Mouse (Mus musculus): ENCODE measurements around the gene Thbs2. TPM values are rescaled to one million over a fixed set of nuclear protein-coding genes. Genes with fewer than 3 reads are reported as not detected.

Thbs2 gene
- polyA plus RNA-seq, 1 experiment from 2014 or later: 3.1 TPM

DNA sequence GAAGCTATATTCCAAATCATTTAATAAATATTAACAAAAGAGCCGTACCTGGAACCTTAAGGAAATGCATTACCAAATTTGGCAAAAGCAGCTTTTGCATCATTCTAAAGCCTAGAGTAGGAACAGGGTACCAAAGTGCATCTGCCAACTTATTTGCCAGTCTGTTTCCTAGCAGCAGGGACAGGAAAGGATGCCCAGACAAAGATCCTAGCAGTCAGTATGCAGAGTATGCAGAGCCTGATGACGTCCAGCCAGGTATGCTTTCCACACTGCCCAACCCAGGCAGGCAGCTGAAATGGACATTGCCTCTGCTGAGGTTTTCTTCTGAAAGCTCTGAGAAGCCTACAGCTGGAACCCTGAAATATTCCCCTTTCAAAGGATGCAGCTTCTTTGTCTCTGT, 27.6 kb downstream of the Thbs2 start:
- H3K27ac ChIP-seq (ENCODE audit: low read depth, low read length): no peak overlapping the region
- H3K4me3 ChIP-seq (ENCODE audit: low read depth, low read length): no peak overlapping the region
- DNase-seq (ENCODE audit: low spot score) (no peak), ATAC-seq (ENCODE audit: insufficient read depth, low FRiP score, low TSS enrichment) (no peak)
- 85% methylated on average over 2 of the region's 2 CpGs for WGBS
- H3K4me2 ChIP-seq (ENCODE audit: low read depth): no peak overlapping the region
- no peaks in the 10 kb centered on the region for H3K4me1 ChIP-seq (ENCODE audit: control insufficient read depth, insufficient read depth, low read length)
- no peaks in the 10 kb centered on the region for H3K36me3 ChIP-seq (ENCODE audit: control insufficient read depth, insufficient read depth, low read length)
- H3K27me3 ChIP-seq (ENCODE audit: control insufficient read depth, insufficient read depth, low read length): no peaks in the 10 kb centered on the region
- H3K9me3 ChIP-seq (ENCODE audit: control insufficient read depth, low read length): no peaks in the 10 kb centered on the region
- no peak overlapping the region for H3K9ac ChIP-seq (ENCODE audit: low read length)

GRCm38 (mm10) chr17:14663366-14663765, 30.7 kb downstream of the Thbs2 start:
- DNase-seq (ENCODE audit: low spot score) (no peak), ATAC-seq (ENCODE audit: insufficient read depth, low FRiP score, low TSS enrichment) (no peak)
- no peaks in the 10 kb centered on the region for H3K4me1 ChIP-seq (ENCODE audit: control insufficient read depth, insufficient read depth, low read length)
- no peak overlapping the region for H3K4me2 ChIP-seq (ENCODE audit: low read depth)
- no peak overlapping the region for H3K4me3 ChIP-seq (ENCODE audit: low read depth, low read length)
- no peaks in the 10 kb centered on the region for H3K9me3 ChIP-seq (ENCODE audit: control insufficient read depth, low read length)
- 84% methylated on average over 5 of the region's 5 CpGs for WGBS
- H3K36me3 ChIP-seq (ENCODE audit: control insufficient read depth, insufficient read depth, low read length): no peaks in the 10 kb centered on the region
- H3K9ac ChIP-seq (ENCODE audit: low read length): no peak overlapping the region
- H3K27me3 ChIP-seq (ENCODE audit: control insufficient read depth, insufficient read depth, low read length): no peaks in the 10 kb centered on the region
- H3K27ac ChIP-seq (ENCODE audit: low read depth, low read length): no peak overlapping the region

DNA sequence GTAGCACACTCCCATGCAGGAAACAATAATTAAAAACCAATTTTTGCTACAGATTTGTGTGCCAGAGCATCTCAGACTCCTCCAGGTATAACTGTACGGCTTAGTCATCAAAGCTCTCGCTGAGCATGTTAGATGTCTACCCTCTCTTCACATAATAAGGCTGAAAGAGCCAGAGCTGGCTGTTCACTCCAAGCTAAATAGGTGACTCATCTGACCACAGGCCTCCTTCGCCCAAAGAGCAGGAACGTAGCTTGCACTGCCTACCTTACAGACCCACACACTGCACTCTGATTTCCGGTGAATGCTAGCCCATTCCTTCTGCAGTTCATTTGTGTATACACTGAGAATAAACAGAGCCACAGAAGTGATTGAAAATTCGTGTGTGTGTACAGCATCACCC, 31.6 kb downstream of the Thbs2 start:
- H3K9me3 ChIP-seq (ENCODE audit: control insufficient read depth, low read length): no peaks in the 10 kb centered on the region
- ATAC-seq (ENCODE audit: insufficient read depth, low FRiP score, low TSS enrichment): no peak
- no peak overlapping the region for H3K9ac ChIP-seq (ENCODE audit: low read length)
- H3K27ac ChIP-seq (ENCODE audit: low read depth, low read length): no peak overlapping the region
- H3K27me3 ChIP-seq (ENCODE audit: control insufficient read depth, insufficient read depth, low read length): no peaks in the 10 kb centered on the region
- 84% methylated on average over 6 of the region's 6 CpGs for WGBS
- no peaks in the 10 kb centered on the region for H3K36me3 ChIP-seq (ENCODE audit: control insufficient read depth, insufficient read depth, low read length)
- H3K4me2 ChIP-seq (ENCODE audit: low read depth): no peak overlapping the region
- no peak for DNase-seq (ENCODE audit: low spot score)
- H3K4me3 ChIP-seq (ENCODE audit: low read depth, low read length): no peak overlapping the region
- H3K4me1 ChIP-seq (ENCODE audit: control insufficient read depth, insufficient read depth, low read length): no peaks in the 10 kb centered on the region

DNA sequence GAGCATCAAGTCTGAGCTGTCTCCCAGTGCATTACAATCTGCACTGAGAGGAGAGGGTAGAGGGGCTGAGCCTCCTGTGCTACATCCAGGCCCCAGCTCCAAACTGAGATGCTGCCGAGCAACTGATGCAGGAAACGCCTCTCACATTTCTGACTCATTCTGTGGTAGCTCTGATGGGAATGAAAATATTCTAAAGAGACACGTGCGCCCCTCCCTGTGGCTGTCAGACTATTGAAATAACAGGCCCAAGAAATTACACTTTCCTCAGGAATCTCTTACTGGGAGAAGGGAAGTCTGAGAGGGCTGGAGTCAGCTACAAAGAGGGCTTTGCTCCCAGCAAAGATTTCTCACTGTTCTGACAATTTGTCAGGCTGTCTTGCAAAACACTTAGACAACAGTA, 34.3 kb downstream of the Thbs2 start:
- Histone ChIP-seq H3K9me3 (ENCODE audit: control insufficient read depth, low read length) (no peaks in the 10 kb centered on the region), H3K27me3 (ENCODE audit: control insufficient read depth, insufficient read depth, low read length) (no peaks in the 10 kb centered on the region), H3K4me2 (ENCODE audit: low read depth) (no peak overlapping the region), H3K4me1 (ENCODE audit: control insufficient read depth, insufficient read depth, low read length) (no peaks in the 10 kb centered on the region), H3K27ac (ENCODE audit: low read depth, low read length) (no peak overlapping the region), H3K4me3 (ENCODE audit: low read depth, low read length) (no peak overlapping the region), H3K36me3 (ENCODE audit: control insufficient read depth, insufficient read depth, low read length) (no peaks in the 10 kb centered on the region), H3K9ac (ENCODE audit: low read length) (no peak overlapping the region)
- DNase-seq (ENCODE audit: low spot score) (no peak), ATAC-seq (ENCODE audit: insufficient read depth, low FRiP score, low TSS enrichment) (no peak)
- 79% methylated on average over 4 of the region's 4 CpGs for WGBS

DNA sequence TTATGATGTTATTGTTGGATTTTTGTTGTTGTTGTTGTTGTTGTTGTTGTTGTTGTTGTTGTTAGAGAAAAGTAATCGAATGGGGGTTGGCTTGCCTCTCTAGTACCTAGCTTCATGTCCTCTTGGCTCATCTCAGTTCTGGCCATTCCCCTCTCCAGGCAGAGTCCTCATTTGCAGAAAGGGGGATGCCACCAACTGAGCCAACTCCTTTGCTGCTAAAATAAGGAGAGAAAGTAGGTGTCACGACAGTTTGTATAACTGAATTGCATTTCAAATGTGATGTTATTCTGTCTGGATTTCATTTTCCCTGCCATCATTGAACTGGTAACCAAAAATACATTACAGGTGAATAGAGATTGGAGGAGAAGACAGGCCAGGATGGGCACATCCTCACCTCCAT, 35.9 kb downstream of the Thbs2 start:
- Histone ChIP-seq H3K4me2 (ENCODE audit: low read depth) (no peak overlapping the region), H3K4me3 (ENCODE audit: low read depth, low read length) (no peak overlapping the region), H3K27ac (ENCODE audit: low read depth, low read length) (no peak overlapping the region), H3K9me3 (ENCODE audit: control insufficient read depth, low read length) (no peaks in the 10 kb centered on the region), H3K27me3 (ENCODE audit: control insufficient read depth, insufficient read depth, low read length) (no peaks in the 10 kb centered on the region), H3K4me1 (ENCODE audit: control insufficient read depth, insufficient read depth, low read length) (no peaks in the 10 kb centered on the region), H3K36me3 (ENCODE audit: control insufficient read depth, insufficient read depth, low read length) (no peaks in the 10 kb centered on the region), H3K9ac (ENCODE audit: low read length) (no peak overlapping the region)
- WGBS: 90% methylated on average over 2 of the region's 2 CpGs
- ATAC-seq (ENCODE audit: insufficient read depth, low FRiP score, low TSS enrichment): no peak
- DNase-seq (ENCODE audit: low spot score): no peak

GRCm38 (mm10) chr17:14657123-14657522, 36.9 kb downstream of the Thbs2 start:
- Histone ChIP-seq H3K9ac (ENCODE audit: low read length) (no peak overlapping the region), H3K27me3 (ENCODE audit: control insufficient read depth, insufficient read depth, low read length) (no peaks in the 10 kb centered on the region), H3K4me3 (ENCODE audit: low read depth, low read length) (no peak overlapping the region), H3K27ac (ENCODE audit: low read depth, low read length) (no peak overlapping the region), H3K4me2 (ENCODE audit: low read depth) (no peak overlapping the region), H3K9me3 (ENCODE audit: control insufficient read depth, low read length) (no peaks in the 10 kb centered on the region), H3K4me1 (ENCODE audit: control insufficient read depth, insufficient read depth, low read length) (no peaks in the 10 kb centered on the region), H3K36me3 (ENCODE audit: control insufficient read depth, insufficient read depth, low read length) (no peaks in the 10 kb centered on the region)
- ATAC-seq (ENCODE audit: insufficient read depth, low FRiP score, low TSS enrichment): no peak
- DNase-seq (ENCODE audit: low spot score): no peak

GRCm38 (mm10) chr17:14654981-14655380, 39.1 kb downstream of the Thbs2 start:
- Histone ChIP-seq H3K4me3 (ENCODE audit: low read depth, low read length) (no peak overlapping the region), H3K9ac (ENCODE audit: low read length) (no peak overlapping the region), H3K9me3 (ENCODE audit: control insufficient read depth, low read length) (no peaks in the 10 kb centered on the region), H3K27ac (ENCODE audit: low read depth, low read length) (no peak overlapping the region), H3K4me2 (ENCODE audit: low read depth) (no peak overlapping the region), H3K27me3 (ENCODE audit: control insufficient read depth, insufficient read depth, low read length) (no peaks in the 10 kb centered on the region), H3K36me3 (ENCODE audit: control insufficient read depth, insufficient read depth, low read length) (no peaks in the 10 kb centered on the region), H3K4me1 (ENCODE audit: control insufficient read depth, insufficient read depth, low read length) (no peaks in the 10 kb centered on the region)
- WGBS: 77% methylated on average over 3 of the region's 3 CpGs
- ATAC-seq (ENCODE audit: insufficient read depth, low FRiP score, low TSS enrichment): no peak
- DNase-seq (ENCODE audit: low spot score): no peak

GRCm38 (mm10) chr17:14652013-14652412, 42.0 kb downstream of the Thbs2 start:
- H3K27me3 ChIP-seq (ENCODE audit: control insufficient read depth, insufficient read depth, low read length): no peaks in the 10 kb centered on the region
- no peak for ATAC-seq (ENCODE audit: insufficient read depth, low FRiP score, low TSS enrichment)
- H3K4me2 ChIP-seq (ENCODE audit: low read depth): no peak overlapping the region
- H3K4me1 ChIP-seq (ENCODE audit: control insufficient read depth, insufficient read depth, low read length): 0 out of 2 replicates have a peak, but pooled peaks cover 2% of the 10 kb centered on the region
- no peak overlapping the region for H3K9ac ChIP-seq (ENCODE audit: low read length)
- H3K27ac ChIP-seq (ENCODE audit: low read depth, low read length): no peak overlapping the region
- H3K4me3 ChIP-seq (ENCODE audit: low read depth, low read length): no peak overlapping the region
- DNase-seq (ENCODE audit: low spot score): no peak
- WGBS: 70% methylated on average over 7 of the region's 7 CpGs
- no peaks in the 10 kb centered on the region for H3K36me3 ChIP-seq (ENCODE audit: control insufficient read depth, insufficient read depth, low read length)
- no peaks in the 10 kb centered on the region for H3K9me3 ChIP-seq (ENCODE audit: control insufficient read depth, low read length)

GRCm38 (mm10) chr17:14647996-14648640, 45.9 kb downstream of the Thbs2 start:
- Histone ChIP-seq H3K4me1 (ENCODE audit: control insufficient read depth, insufficient read depth, low read length) (0 out of 2 replicates have a peak, but pooled peaks cover 2% of the 10 kb centered on the region), H3K36me3 (ENCODE audit: control insufficient read depth, insufficient read depth, low read length) (no peaks in the 10 kb centered on the region), H3K27ac (ENCODE audit: low read depth, low read length) (no peak overlapping the region), H3K9me3 (ENCODE audit: control insufficient read depth, low read length) (no peaks in the 10 kb centered on the region), H3K4me2 (ENCODE audit: low read depth) (no peak overlapping the region), H3K4me3 (ENCODE audit: low read depth, low read length) (no peak overlapping the region), H3K27me3 (ENCODE audit: control insufficient read depth, insufficient read depth, low read length) (no peaks in the 10 kb centered on the region), H3K9ac (ENCODE audit: low read length) (no peak overlapping the region)
- DNase-seq (ENCODE audit: low spot score) (no peak), ATAC-seq (ENCODE audit: insufficient read depth, low FRiP score, low TSS enrichment) (no peak)
- 80% methylated on average over 4 of the region's 4 CpGs for WGBS

Data from neural tube, embryonic 11.5 days (tissue).